Mouse (Mus musculus) cortical plate, adult 2 months (tissue): ENCODE measurements around the gene Acvr1b.

Experiments used
- CTCF ChIP-seq: fragments of 200-500 bp; IDR thresholded peaks from 2 replicates; pipeline ENCODE4 v1.5.1; 2011; ENCODE audit warnings: mild to moderate bottlenecking, control low read depth, low read length; ENCODE audit not compliant: insufficient read depth; ENCODE audit errors: extremely low read depth
- POLR2A ChIP-seq: fragments of 200-500 bp; IDR thresholded peaks from 2 replicates; pipeline ENCODE4 v1.6.1; 2011; ENCODE audit warnings: mild to moderate bottlenecking, low read length, control low read depth; ENCODE audit not compliant: insufficient read depth; ENCODE audit errors: extremely low read depth

DNA sequence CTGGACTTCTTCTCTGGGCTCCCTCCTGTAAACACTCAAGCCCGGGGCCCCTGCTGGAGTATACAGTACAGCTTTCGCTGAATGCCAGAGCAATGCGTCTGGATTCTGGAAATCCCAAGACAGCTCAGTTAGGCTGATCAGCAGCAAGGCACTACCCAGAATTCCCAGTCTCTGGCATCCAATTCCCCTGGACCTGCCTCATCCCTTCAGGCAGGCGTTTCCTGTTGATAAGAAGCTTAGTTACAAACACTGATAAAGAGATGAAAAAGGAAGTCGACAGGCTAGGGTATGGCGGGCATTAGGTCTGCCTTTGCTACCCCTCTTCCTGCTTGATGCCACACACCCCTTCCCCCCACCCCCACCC is 26.0 kb upstream of the Acvr1b start:
- TF ChIP-seq CTCF (no peak), POLR2A (no peak)
